Comparison of ENCODE assay signal across 20 mouse cellular contexts in the genomic region with DNA sequence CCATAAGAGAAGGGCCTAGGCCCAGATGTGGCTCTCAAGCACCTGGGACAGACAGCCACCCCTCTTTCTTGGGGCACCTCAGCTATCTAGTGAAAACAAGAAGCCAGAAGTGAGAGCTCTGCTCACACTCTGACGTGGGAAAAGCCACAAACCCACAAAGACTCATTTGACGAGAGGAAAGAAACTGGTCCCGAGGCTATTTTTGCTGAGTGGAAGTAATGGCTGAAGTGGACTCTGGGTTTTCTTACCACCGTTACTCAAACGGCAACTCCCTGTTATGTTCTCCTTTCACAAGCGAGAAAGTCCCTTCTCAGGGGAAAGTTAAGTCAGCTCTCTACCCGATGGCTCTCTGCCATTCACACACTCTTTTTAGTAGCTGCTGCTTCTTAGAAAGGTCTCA. TPM values are rescaled to one million over a fixed set of nuclear protein-coding genes. Genes with fewer than 3 reads are reported as not detected.
A peak's percentile ranks its signal among the peaks of the same experiment; 100 is the strongest.
DNase-seq lines count a peak whose midpoint lies in the region; ATAC-seq and TF ChIP-seq lines count a peak whose summit lies in the region.
"Had no signal": no experiment of that assay in that cellular context is flagged by ENCODE, and none has a peak within 500 bp of the region (broad histone marks: within the 10 kb centered on the region; RNA-seq: fewer than 3 reads in every experiment).

No protein-coding gene starts in this region.

- no peak overlapping the region for H3K4me2 ChIP-seq in lung, postnatal 0 days (replicated peaks; ENCODE audit: low read depth, low read length)
- H3K4me2 ChIP-seq: intestine, embryonic 15.5 days; stomach, embryonic 15.5 days had no signal

- no peaks in the 10 kb centered on the region for H3K36me3 ChIP-seq in lung, postnatal 0 days (ENCODE audit: insufficient read depth, low read length)
- peaks cover 2% of the 10 kb centered on the region for H3K36me3 ChIP-seq in megakaryocyte, embryonic 14.5 days (replicated peaks; ENCODE audit: low read length)
- H3K36me3 ChIP-seq: intestine, embryonic 15.5 days; stomach, embryonic 15.5 days had no signal

- no peaks in the 10 kb centered on the region for H3K4me1 ChIP-seq in lung, postnatal 0 days (ENCODE audit: insufficient read depth, low read depth, low read length)
- peaks cover 29% of the 10 kb centered on the region for H3K4me1 ChIP-seq in megakaryocyte, embryonic 14.5 days
- H3K4me1 ChIP-seq: intestine, embryonic 15.5 days; stomach, embryonic 15.5 days had no signal

- peak; percentile 17 for DNase-seq in lung, postnatal 25 days (ENCODE audit: low spot score)
- no peak for DNase-seq in lung, postnatal 0 days (ENCODE audit: low spot score)
- DNase-seq in spleen, postnatal 4 days (ENCODE audit: low spot score in 2 of 2) = peak; percentile 28 to 62
- DNase-seq in heart, adult 9 months (ENCODE audit: low spot score in 2 of 2) = no peak
- DNase-seq in ovary, postnatal 14 days (ENCODE audit: low spot score) = no peak
- DNase-seq in layer of hippocampus, adult 9-10 months (ENCODE audit: low spot score) = no peak
- DNase-seq: adrenal gland, adult 2 months; cerebellum, postnatal 36 days; gastrocnemius, postnatal 25 days; kidney, postnatal 10 days; liver; lung, postnatal 10 days; midbrain, embryonic 14.5 days had no signal

- no peaks in the 10 kb centered on the region for H3K9me3 ChIP-seq in lung, postnatal 0 days (ENCODE audit: low read length)
- H3K9me3 ChIP-seq in megakaryocyte, embryonic 14.5 days = peaks cover 31% of the 10 kb centered on the region
- H3K9me3 ChIP-seq: intestine, embryonic 15.5 days; stomach, embryonic 15.5 days had no signal

- ATAC-seq in lung, postnatal 0 days = no peak
- peak; percentile 82 for ATAC-seq in activated CD4-positive, CD25-positive, alpha-beta regulatory T cell, adult 4 months
- ATAC-seq: forebrain, embryonic 16.5 days; intestine, embryonic 15.5 days; Patski had no signal

- H3K9ac ChIP-seq in lung, postnatal 0 days (replicated peaks; ENCODE audit: low read depth) = no peak overlapping the region
- H3K9ac ChIP-seq: intestine, embryonic 15.5 days; stomach, embryonic 15.5 days had no signal

- WGBS in lung, postnatal 0 days = 65% methylated on average over 7 of the region's 7 CpGs

- TF ChIP-seq CTCF in lung, postnatal 0 days (IDR thresholded peaks at IDR 0.05) = no peak

- H3K27ac ChIP-seq in lung, postnatal 0 days (ENCODE audit: low read length) = no peak overlapping the region
- H3K27ac ChIP-seq: intestine, embryonic 15.5 days; stomach, embryonic 15.5 days had no signal

- TF ChIP-seq EP300 in lung, postnatal 0 days (IDR thresholded peaks at IDR 0.05) = no peak

- no peak overlapping the region for H3K4me3 ChIP-seq in lung, postnatal 0 days (ENCODE audit: low read depth, low read length)
- peak overlapping the region; percentile 69 for H3K4me3 ChIP-seq in megakaryocyte, embryonic 14.5 days (replicated peaks)
- H3K4me3 ChIP-seq: intestine, embryonic 15.5 days; stomach, embryonic 15.5 days had no signal

- H3K27me3 ChIP-seq in lung, postnatal 0 days (replicated peaks; ENCODE audit: insufficient read depth, low read length) = no peaks in the 10 kb centered on the region
- H3K27me3 ChIP-seq in megakaryocyte, embryonic 14.5 days (replicated peaks) = peaks cover 32% of the 10 kb centered on the region
- H3K27me3 ChIP-seq: intestine, embryonic 15.5 days; Patski; stomach, embryonic 15.5 days had no signal

RNA-seq across cellular contexts. Expression of gene Lonrf2, which starts 59.0 kb away (rescaled TPM):
- polyA plus RNA-seq in lung, postnatal 0 days (2015; fragmentation: Nextera tagmentation; extraction: Ambion mirVana) = 0.07 and 0.08 TPM in 2 replicates
- polyA plus RNA-seq in activated CD4-positive, CD25-positive, alpha-beta regulatory T cell, adult 4 months (2017; shearing (Covaris generic)) = not detected
- not detected in 2 replicates for polyA plus RNA-seq in megakaryocyte, embryonic 14.5 days (2012; ENCODE audit: insufficient read depth, low replicate concordance)
- polyA plus RNA-seq: C2C12 had no signal

Comparison
In these comparisons a context has a peak if more than half of its experiments do, and no peak if none do; other contexts are left out.
1. DNase-seq: peak in lung, postnatal 25 days (single experiment) and spleen, postnatal 4 days (2 of 2); none in lung, postnatal 0 days (single experiment), heart, adult 9 months (0 of 2), ovary, postnatal 14 days (single experiment) and layer of hippocampus, adult 9-10 months (single experiment).